In genomic region chr11:53446183-53446582, GRCm38 (mm10) we compare ENCODE assay signal across 18 mouse cellular contexts. TPM values are rescaled to one million over a fixed set of nuclear protein-coding genes. Genes with fewer than 3 reads are reported as not detected.
"Had no signal": no experiment of that assay in that cellular context is flagged by ENCODE, and none has a peak within 500 bp of the region (broad histone marks: within the 10 kb centered on the region; RNA-seq: fewer than 3 reads in every experiment).

No protein-coding gene starts in this region.

- H3K9me3 ChIP-seq: intestine, embryonic 15.5 days; kidney, embryonic 15.5 days; limb, embryonic 15.5 days; lung, embryonic 15.5 days; megakaryocyte, embryonic 14.5 days; midbrain, embryonic 15.5 days; neural tube, embryonic 12.5 days had no signal

- H3K9ac ChIP-seq: intestine, embryonic 15.5 days; kidney, embryonic 15.5 days; limb, embryonic 15.5 days; lung, embryonic 15.5 days; midbrain, embryonic 15.5 days; neural tube, embryonic 12.5 days had no signal

- H3K36me3 ChIP-seq: intestine, embryonic 15.5 days; kidney, embryonic 15.5 days; limb, embryonic 15.5 days; lung, embryonic 15.5 days; midbrain, embryonic 15.5 days; neural tube, embryonic 12.5 days had no signal

- H3K4me2 ChIP-seq: intestine, embryonic 15.5 days; kidney, embryonic 15.5 days; limb, embryonic 15.5 days; lung, embryonic 15.5 days; midbrain, embryonic 11.5 days; midbrain, embryonic 15.5 days; neural tube, embryonic 12.5 days had no signal

- H3K4me1 ChIP-seq: limb, embryonic 15.5 days; lung, embryonic 15.5 days; midbrain, embryonic 15.5 days; neural tube, embryonic 12.5 days had no signal

- H3K27ac ChIP-seq: hindbrain, postnatal 0 days; intestine, embryonic 15.5 days; kidney, embryonic 15.5 days; limb, embryonic 15.5 days; lung, embryonic 15.5 days; macrophage; midbrain, embryonic 15.5 days; neural tube, embryonic 12.5 days had no signal

- H3K27me3 ChIP-seq: intestine, embryonic 15.5 days; kidney, embryonic 15.5 days; limb, embryonic 15.5 days; lung, embryonic 15.5 days; midbrain, embryonic 15.5 days; neural tube, embryonic 12.5 days had no signal

- DNase-seq: kidney, adult 18-20 months; kidney, postnatal 14 days; layer of hippocampus, postnatal 36 days; lung, postnatal 14 days; thymus, adult 18-20 months; thymus, postnatal 25 days had no signal

- ATAC-seq: hindbrain, postnatal 0 days; intestine, embryonic 15.5 days; midbrain, embryonic 15.5 days had no signal

- H3K4me3 ChIP-seq: intestine, embryonic 15.5 days; kidney, embryonic 15.5 days; limb, embryonic 15.5 days; lung, embryonic 15.5 days; midbrain, embryonic 15.5 days; neural tube, embryonic 12.5 days had no signal

RNA-seq across cellular contexts. Expression of gene Gm10447, which starts 10.7 kb away (rescaled TPM):
- polyA plus RNA-seq: hindbrain, postnatal 0 days; kidney, embryonic 15.5 days; lung, embryonic 15.5 days; macrophage; midbrain, embryonic 11.5 days; midbrain, embryonic 15.5 days had no signal

RNA-seq across cellular contexts. Expression of gene Shroom1, which starts 10.8 kb away (rescaled TPM):
- polyA plus RNA-seq: macrophage had no signal

RNA-seq across cellular contexts. Expression of gene Leap2, which starts 23.2 kb away (rescaled TPM):
- polyA plus RNA-seq: hindbrain, postnatal 0 days; limb, embryonic 11.5 days; limb, embryonic 15.5 days; lung, embryonic 15.5 days; macrophage; neural tube, embryonic 12.5 days; urinary bladder, adult 2 months had no signal
